Mouse (Mus musculus) embryonic facial prominence, embryonic 11.5 days (tissue): ENCODE data around the gene Ikzf1. TPM values are rescaled to one million over a fixed set of nuclear protein-coding genes. Genes with fewer than 3 reads are reported as not detected.

Experiments
- ATAC-seq: fragments of 200-750 bp; cut with Nextera tagmentation; replicated peaks from 2 replicates; pipeline ENCODE4 v1.8.0; 2017; ENCODE audit warnings: low read depth; ENCODE audit not compliant: insufficient number of reproducible peaks, low FRiP score, low TSS enrichment
- DNase-seq: peaks from one replicate; pipeline ENCODE4 v3.0.0-alpha.2; 2015; ENCODE audit warnings: low spot score
- H3K27ac ChIP-seq: fragments of 300-500 bp; sonication (generic); replicated peaks from 2 replicates; pipeline ENCODE4 v1.5.1; 2014; ENCODE audit warnings: mild to moderate bottlenecking, low read depth, low read length, control low read depth
- H3K27me3 ChIP-seq: fragments of 300-500 bp; sonication (generic); 2 replicates; pipeline ENCODE4 v1.6.1; 2014; ENCODE audit warnings: mild to moderate bottlenecking, low read length, moderate library complexity, mixed read lengths; ENCODE audit not compliant: control insufficient read depth, insufficient read depth
- H3K36me3 ChIP-seq: fragments of 300-500 bp; sonication (generic); replicated peaks from 2 replicates; pipeline ENCODE4 v1.6.1; 2014; ENCODE audit warnings: low read depth, mild to moderate bottlenecking, low read length, moderate library complexity, mixed read lengths; ENCODE audit not compliant: control insufficient read depth, insufficient read depth
- H3K4me1 ChIP-seq: fragments of 300-500 bp; sonication (generic); 2 replicates; pipeline ENCODE4 v1.6.1; 2014; ENCODE audit warnings: low read length, mixed read lengths; ENCODE audit not compliant: control insufficient read depth, insufficient read depth
- H3K4me2 ChIP-seq: fragments of 300-500 bp; sonication (generic); 2 replicates; pipeline ENCODE4 v1.6.1; 2014; ENCODE audit warnings: low read depth, mild to moderate bottlenecking, control low read depth, low read length, moderate library complexity
- H3K4me3 ChIP-seq: fragments of 300-500 bp; sonication (generic); 2 replicates; pipeline ENCODE4 v1.5.1; 2014; ENCODE audit warnings: low read depth, low read length, control low read depth
- H3K9ac ChIP-seq: fragments of 300-500 bp; sonication (generic); replicated peaks from 2 replicates; pipeline ENCODE4 v1.6.1; 2014; ENCODE audit warnings: mild to moderate bottlenecking, control low read depth, low read length
- H3K9me3 ChIP-seq: fragments of 300-500 bp; sonication (generic); replicated peaks from 2 replicates; pipeline ENCODE4 v1.6.1; 2016; ENCODE audit warnings: mild to moderate bottlenecking, low read length, inconsistent platforms, mixed read lengths; ENCODE audit not compliant: control insufficient read depth
- WGBS: fragments of 180-500 bp; shearing (Covaris S2); extraction: QIAGEN DNeasy Blood & Tissue Kit; methylation state at CpG from one replicate; pipeline ENCODE4 v1.1.7; 2014; 5-methylcytosine and 5-hydroxymethylcytosine counted together
- polyA plus RNA-seq: library from polyadenylated mRNA; unstranded; fragments of >200 nt; fragmentation: Nextera tagmentation; extraction: Ambion mirVana; gene quantifications from 2 replicates; pipeline ENCODE4 v1.2.1, GENCODE M21; 2014

The Ikzf1 gene
- polyA plus RNA-seq, 1 experiment from 2014 or later = 3.4 TPM

DNA sequence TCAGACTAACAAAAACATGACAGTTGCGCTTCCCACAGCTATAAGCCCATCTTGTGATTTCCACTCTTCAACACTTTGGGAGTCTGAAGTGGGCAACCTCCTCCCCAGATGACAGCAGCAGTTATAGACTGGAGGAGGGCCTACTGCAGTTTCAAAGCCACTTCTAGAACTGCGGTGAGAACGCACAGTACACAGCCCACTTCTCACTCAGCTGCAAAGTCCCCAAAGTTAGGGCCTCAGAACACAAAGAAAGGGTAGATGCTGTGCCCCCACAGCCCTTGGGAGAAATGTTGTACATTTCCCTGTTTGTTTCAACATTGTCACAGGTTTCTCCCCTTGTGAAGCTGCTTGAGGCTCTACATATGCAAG lies 16.9 kb upstream of the Ikzf1 start:
- WGBS = 93% methylated on average over 3 of the region's 3 CpGs
- H3K9me3 ChIP-seq = no peaks in the 10 kb centered on the region
- no peaks in the 10 kb centered on the region for H3K36me3 ChIP-seq
- no peaks in the 10 kb centered on the region for H3K4me1 ChIP-seq
- no peak overlapping the region for H3K4me2 ChIP-seq
- no peak overlapping the region for H3K9ac ChIP-seq
- ATAC-seq (no peak), DNase-seq (no peak)
- H3K27me3 ChIP-seq = no peaks in the 10 kb centered on the region
- H3K4me3 ChIP-seq = no peak overlapping the region
- H3K27ac ChIP-seq = no peak overlapping the region

DNA sequence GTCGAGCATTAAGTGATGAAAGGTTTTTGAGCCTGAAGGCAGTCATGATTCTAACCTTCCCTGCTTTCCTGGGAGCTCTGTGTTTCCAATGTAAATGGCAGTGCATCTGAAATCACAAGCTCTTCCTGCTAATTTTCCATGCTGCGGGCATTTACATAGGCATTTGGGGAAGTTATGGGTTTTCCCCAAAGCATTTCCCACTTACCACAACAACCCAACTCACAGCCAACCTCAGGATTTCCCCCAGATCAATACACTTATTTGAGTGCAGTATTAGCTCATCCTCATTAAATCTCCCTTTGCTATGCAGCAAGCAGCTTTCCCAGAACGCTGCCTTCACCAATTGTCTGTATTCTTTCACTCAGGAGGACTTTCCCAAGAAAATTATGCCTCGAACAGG lies 11.8 kb upstream of the Ikzf1 start:
- no peaks in the 10 kb centered on the region for H3K36me3 ChIP-seq
- no peak overlapping the region for H3K4me3 ChIP-seq
- DNase-seq = no peak
- H3K9ac ChIP-seq = no peak overlapping the region
- H3K4me2 ChIP-seq = no peak overlapping the region
- ATAC-seq = no peak
- H3K4me1 ChIP-seq = no peaks in the 10 kb centered on the region
- 71% methylated on average over 4 of the region's 4 CpGs for WGBS
- H3K9me3 ChIP-seq = no peaks in the 10 kb centered on the region
- H3K27ac ChIP-seq = no peak overlapping the region
- H3K27me3 ChIP-seq = no peaks in the 10 kb centered on the region

DNA sequence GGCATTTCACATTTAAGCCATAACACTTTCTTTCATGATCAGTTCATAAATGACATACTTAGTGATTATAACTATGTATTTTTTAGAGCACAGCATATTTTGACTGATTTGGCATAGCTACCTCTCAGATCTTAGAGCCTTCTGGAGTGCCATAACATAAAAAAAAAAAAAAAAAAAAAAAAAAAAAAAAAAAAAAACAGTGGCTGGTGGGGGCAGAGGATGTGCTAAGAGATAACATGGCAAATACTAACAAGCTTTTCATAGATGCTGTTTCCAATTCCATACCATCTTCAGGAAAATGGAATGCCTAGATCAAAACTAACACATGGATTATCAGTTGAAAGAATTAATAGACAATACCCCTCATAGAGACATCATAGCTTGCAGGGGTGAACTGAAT lies 9.7 kb upstream of the Ikzf1 start:
- no peak overlapping the region for H3K4me3 ChIP-seq

DNA sequence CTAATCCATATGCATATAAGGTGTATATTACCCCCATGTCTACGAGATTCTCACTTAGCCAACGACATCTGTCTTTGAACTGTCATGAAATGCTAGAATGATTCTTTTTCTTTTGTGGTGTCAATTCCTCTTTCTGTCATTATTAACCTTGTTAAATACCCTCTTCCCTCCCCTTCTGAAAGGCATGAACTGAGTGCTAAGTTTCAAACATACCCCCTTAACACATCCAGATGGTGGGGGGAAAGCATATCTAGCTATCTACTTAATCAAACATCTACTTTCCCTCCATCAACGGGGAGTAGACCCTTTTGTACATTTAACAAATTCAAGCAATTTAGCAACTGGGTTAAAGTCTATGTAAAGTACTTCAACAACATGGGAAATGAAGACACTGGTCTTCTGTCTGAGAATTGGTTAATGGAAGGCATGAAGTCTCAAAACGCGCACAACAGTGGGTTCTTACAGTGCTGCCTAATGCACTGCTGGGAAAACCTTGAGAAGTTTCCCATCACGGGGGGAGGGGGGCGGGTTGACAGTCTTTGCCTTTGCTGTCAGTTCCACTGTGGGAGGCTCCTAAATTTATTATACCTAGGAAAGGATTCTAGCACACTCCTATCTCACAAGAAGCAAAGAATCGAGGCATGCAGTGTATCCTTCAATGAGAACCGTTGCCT lies 8.6 kb upstream of the Ikzf1 start:
- no peaks in the 10 kb centered on the region for H3K4me1 ChIP-seq
- no peaks in the 10 kb centered on the region for H3K9me3 ChIP-seq
- no peak overlapping the region for H3K4me2 ChIP-seq
- DNase-seq (no peak), ATAC-seq (no peak)
- H3K27me3 ChIP-seq = no peaks in the 10 kb centered on the region
- H3K27ac ChIP-seq = no peak overlapping the region
- H3K36me3 ChIP-seq = no peaks in the 10 kb centered on the region
- H3K9ac ChIP-seq = no peak overlapping the region
- H3K4me3 ChIP-seq = no peak overlapping the region
- 88% methylated on average over 9 of the region's 9 CpGs for WGBS

More for the DNA sequence above, 9.7 kb upstream of the Ikzf1 start:
- no peaks in the 10 kb centered on the region for H3K36me3 ChIP-seq
- no peak overlapping the region for H3K4me2 ChIP-seq
- no peaks in the 10 kb centered on the region for H3K27me3 ChIP-seq
- no peaks in the 10 kb centered on the region for H3K4me1 ChIP-seq
- H3K27ac ChIP-seq = no peak overlapping the region
- ATAC-seq (no peak), DNase-seq (no peak)
- no peaks in the 10 kb centered on the region for H3K9me3 ChIP-seq
- H3K9ac ChIP-seq = no peak overlapping the region

DNA sequence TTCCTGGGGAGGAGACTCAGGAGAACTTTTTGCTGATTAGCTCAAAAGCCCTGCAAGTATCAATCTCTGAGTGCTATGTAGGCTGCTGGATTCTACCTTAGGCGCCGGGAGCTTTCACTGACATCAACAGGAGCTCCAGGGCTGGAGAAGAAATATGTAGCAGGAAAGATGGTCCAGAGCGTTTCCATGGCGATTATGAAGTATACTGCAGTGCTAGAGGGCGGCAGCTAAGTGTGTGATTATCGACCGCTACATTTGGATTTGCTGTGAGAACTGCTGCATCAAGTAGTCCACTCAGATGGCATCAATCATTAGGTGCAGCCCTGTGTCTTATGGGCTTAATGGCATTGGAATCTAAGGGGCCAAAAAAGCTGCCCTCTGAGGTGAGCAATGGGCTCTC lies 7.6 kb upstream of the Ikzf1 start:
- DNase-seq = no peak
- H3K36me3 ChIP-seq = no peaks in the 10 kb centered on the region
- ATAC-seq = no peak
- no peak overlapping the region for H3K9ac ChIP-seq
- no peaks in the 10 kb centered on the region for H3K9me3 ChIP-seq
- no peaks in the 10 kb centered on the region for H3K27me3 ChIP-seq
- H3K4me1 ChIP-seq = no peaks in the 10 kb centered on the region
- no peak overlapping the region for H3K4me2 ChIP-seq
- WGBS = 87% methylated on average over 7 of the region's 7 CpGs
- no peak overlapping the region for H3K4me3 ChIP-seq
- H3K27ac ChIP-seq = no peak overlapping the region

DNA sequence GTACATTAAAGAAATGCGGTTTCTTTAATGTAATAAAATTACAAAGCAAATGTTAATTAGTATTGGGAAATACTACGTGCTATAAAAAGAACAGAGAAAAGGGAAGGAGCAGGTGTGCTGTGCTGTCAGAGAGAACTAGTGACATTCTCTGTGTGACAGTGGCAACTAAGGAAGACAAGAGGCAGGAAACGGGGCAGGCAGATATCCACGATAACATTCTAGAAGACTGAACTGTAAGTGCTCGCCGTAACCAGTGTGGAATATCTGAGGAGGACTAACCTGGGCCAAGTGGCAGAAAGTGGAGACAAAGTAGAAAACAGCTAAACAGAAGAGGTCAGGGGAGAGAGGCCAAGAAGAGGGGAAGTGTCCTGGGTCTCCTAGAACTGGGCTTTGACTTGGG lies 5.8 kb upstream of the Ikzf1 start:
- ATAC-seq = no peak
- Histone ChIP-seq H3K4me2 (no peak overlapping the region), H3K4me1 (no peaks in the 10 kb centered on the region), H3K27ac (no peak overlapping the region), H3K4me3 (no peak overlapping the region), H3K27me3 (peaks cover 3% of the 10 kb centered on the region), H3K9ac (no peak overlapping the region), H3K36me3 (no peaks in the 10 kb centered on the region), H3K9me3 (no peaks in the 10 kb centered on the region)
- no peak for DNase-seq
- WGBS = 81% methylated on average over 6 of the region's 6 CpGs

DNA sequence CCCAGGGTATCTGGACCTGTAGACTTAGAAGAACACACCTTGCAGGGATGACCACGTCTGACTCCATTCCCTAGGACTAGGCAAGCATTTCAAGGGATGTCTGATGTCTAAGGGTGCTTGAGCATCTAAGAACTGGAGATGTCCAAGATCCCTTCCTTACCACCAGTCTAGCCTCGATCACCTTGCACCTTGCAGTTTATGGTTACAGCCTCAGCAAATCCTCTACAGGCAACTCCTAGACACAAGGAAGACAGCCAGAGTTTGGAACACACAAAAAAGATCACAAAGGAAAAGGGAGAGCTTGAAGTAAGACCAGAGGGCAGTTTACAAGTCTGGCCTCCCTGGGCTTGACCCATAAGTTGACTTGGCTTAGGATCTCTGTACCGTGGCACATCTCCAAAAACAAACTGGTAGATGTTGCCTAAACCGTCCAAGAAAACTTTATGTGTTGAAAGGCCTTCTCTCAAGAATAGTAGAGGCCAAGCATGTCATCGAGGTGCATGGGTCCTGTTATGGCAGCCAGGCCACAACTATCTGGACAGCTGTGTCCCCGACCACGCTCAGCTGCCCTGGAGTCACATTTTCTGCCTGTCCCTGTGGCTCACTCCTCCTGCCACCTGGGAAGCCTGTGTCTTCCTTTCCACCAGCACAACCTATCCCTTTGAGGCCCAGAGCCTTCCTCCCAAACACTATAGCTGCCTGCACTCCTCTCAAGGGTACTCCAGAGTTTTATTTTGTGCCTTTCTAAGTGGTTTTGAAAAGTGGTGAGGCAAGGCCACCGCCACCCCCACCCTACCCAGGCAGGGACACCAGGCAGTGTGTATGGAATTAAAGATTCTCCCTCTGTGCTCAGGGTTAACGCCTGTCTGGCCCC lies 510 bp upstream of the Ikzf1 start:
- peaks cover 33% of the 10 kb centered on the region for H3K27me3 ChIP-seq
- DNase-seq (no peak), ATAC-seq (0 out of 2 replicates have a peak, but pooled peaks have one; percentile 5)
- no peak overlapping the region for H3K27ac ChIP-seq
- no peak overlapping the region for H3K4me2 ChIP-seq
- no peak overlapping the region for H3K9ac ChIP-seq
- H3K9me3 ChIP-seq = no peaks in the 10 kb centered on the region
- no peak overlapping the region for H3K4me3 ChIP-seq
- no peaks in the 10 kb centered on the region; the same call in 1 of the 2 replicates for H3K4me1 ChIP-seq
- 67% methylated on average over 9 of the region's 9 CpGs for WGBS
- no peaks in the 10 kb centered on the region for H3K36me3 ChIP-seq

DNA sequence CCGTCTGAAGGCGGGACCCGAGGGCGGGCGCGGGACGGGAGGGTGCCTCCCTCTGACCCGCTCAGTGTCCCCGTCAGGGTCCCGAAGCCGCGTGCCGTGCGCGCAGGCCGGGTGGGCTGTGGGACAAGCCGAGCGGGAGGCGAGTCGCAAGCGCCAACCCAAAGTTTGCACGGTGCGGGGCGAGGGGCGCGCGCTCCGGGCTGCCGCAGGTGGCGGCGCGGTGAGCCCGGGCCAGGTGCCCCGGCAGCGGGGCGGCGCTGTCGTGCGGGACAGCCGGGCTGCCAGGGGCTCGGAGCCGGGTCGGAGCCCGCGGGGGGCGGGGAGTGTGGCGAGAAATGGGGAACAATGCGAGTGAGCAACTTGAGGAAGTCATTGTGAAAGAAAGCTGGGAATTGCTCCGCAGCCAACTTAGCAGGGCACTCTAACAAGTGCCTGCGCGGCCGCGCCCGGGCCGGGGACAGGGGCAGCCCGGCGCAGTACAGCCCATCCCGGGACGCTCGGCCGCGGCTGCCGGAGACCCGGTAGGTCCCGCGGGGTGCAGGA lies 1.1 kb downstream of the Ikzf1 start:
- Histone ChIP-seq H3K27me3 (peaks cover 33% of the 10 kb centered on the region), H3K4me1 (no peaks in the 10 kb centered on the region; the same call in 1 of the 2 replicates), H3K27ac (no peak overlapping the region), H3K9me3 (no peaks in the 10 kb centered on the region), H3K4me2 (peak overlapping the region; percentile 99), H3K36me3 (no peaks in the 10 kb centered on the region), H3K4me3 (peak overlapping the region; percentile 63), H3K9ac (peak overlapping the region; percentile 58)
- ATAC-seq (peak; percentile 68), DNase-seq (peak; percentile 54)
- WGBS = under 1% methylated on average over 65 of the region's 66 CpGs
